Mouse (Mus musculus) E14TG2a.4 (cell line): ENCODE measurements around the gene Rexo1.

ENCODE experiments used
- CTCF ChIP-seq: conservative IDR thresholded peaks from 2 replicates; pipeline ENCODE4 v1.5.1; 2014; ENCODE audit warnings: low read length
- POU5F1 ChIP-seq: IDR thresholded peaks from 2 replicates; pipeline ENCODE4 v1.6.1; 2014; ENCODE audit warnings: low read length, borderline replicate concordance

DNA sequence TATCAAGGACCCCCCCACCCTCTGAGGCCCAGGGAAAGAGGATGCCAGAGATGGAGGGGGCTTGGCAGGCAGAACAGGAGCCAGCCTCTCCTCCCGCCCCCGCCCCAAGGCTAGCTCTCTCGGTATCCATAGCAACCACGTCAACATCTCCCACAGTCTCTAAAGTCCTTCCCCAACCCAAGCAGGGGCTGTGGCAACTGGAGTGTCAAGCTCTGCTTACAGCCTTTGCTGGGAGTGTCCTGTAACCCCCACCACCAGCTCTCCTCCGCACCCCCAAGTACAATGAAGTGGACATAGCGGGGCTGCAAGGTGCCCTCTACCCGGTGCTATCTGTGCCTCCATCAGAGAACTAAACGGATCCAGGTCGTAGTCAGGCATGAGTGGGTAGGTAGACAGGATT is 12.6 kb upstream of the Rexo1 start:
- TF ChIP-seq CTCF: no peak
- no peak for TF ChIP-seq POU5F1
